Mouse (Mus musculus) spleen, adult 2 months (tissue): ENCODE results near the gene Chd4.

ENCODE experiments used
- CTCF ChIP-seq: fragments of 200-500 bp; IDR thresholded peaks from 2 replicates; pipeline ENCODE4 v1.5.1; 2011; ENCODE audit warnings: mild to moderate bottlenecking, inconsistent platforms; ENCODE audit not compliant: insufficient read depth, insufficient read length, insufficient replicate concordance; ENCODE audit errors: extremely low read depth
- POLR2A ChIP-seq: fragments of 200-500 bp; IDR thresholded peaks from 2 replicates; pipeline ENCODE4 v1.6.1; 2011; ENCODE audit warnings: low read depth, low read length, inconsistent platforms

DNA sequence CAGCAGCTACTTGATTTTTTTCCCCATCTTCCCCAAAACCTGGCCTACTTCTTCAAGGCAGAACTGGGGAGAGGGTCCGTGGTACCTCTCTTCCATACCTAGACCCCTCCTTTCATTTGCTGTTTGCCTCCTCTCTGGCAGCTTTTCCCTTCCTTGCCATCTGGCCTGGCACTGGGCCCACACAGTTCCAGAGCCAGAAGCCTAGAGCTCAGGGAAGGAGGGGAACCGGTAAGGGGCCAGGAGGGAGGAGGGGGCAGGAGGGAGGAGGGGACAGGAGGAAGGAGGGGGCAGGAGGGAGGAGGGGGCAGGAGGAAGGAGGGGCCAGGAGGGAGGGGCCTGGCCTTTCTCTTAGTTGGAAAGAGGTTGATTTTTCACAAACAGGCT lies 23.9 kb upstream of the Chd4 start:
- TF ChIP-seq CTCF, result no peak
- no peak for TF ChIP-seq POLR2A
